Mouse (Mus musculus): ENCODE measurements around the gene Micu1. TPM values are rescaled to one million over a fixed set of nuclear protein-coding genes. Genes with fewer than 3 reads are reported as not detected.

The Micu1 gene
- total RNA-seq, 2 experiments from 2014 or later = 80.3 to 94.7 TPM

- DNase-seq = no peak
These were observed 19.3 kb downstream of the Micu1 start for GRCm38 (mm10) chr10:59721555-59721954.

GRCm38 (mm10) chr10:59724634-59725033 lies 22.4 kb downstream of the Micu1 start:
- DNase-seq = no peak

- no peak for DNase-seq
These were observed 25.0 kb downstream of the Micu1 start for GRCm38 (mm10) chr10:59727251-59727650.

- DNase-seq = no peak
These were observed 27.0 kb downstream of the Micu1 start for GRCm38 (mm10) chr10:59729261-59729660.

- no peak for DNase-seq
These were observed 27.6 kb downstream of the Micu1 start for GRCm38 (mm10) chr10:59729842-59730241.

- DNase-seq = no peak
These were observed 33.8 kb downstream of the Micu1 start for GRCm38 (mm10) chr10:59736027-59736598.

GRCm38 (mm10) chr10:59741448-59741847 lies 39.2 kb downstream of the Micu1 start:
- no peak for DNase-seq

- DNase-seq = no peak
These were observed 41.1 kb downstream of the Micu1 start for GRCm38 (mm10) chr10:59743397-59743796.

- no peak for DNase-seq
These were observed 41.7 kb downstream of the Micu1 start for GRCm38 (mm10) chr10:59743969-59744368.

GRCm38 (mm10) chr10:59747334-59747733 lies 45.1 kb downstream of the Micu1 start:
- no peak for DNase-seq

GRCm38 (mm10) chr10:59748699-59749200 lies 46.5 kb downstream of the Micu1 start:
- no peak for DNase-seq

GRCm38 (mm10) chr10:59753538-59754069 lies 51.3 kb downstream of the Micu1 start:
- no peak for DNase-seq

GRCm38 (mm10) chr10:59754104-59754503 lies 51.8 kb downstream of the Micu1 start:
- no peak for DNase-seq

- no peak for DNase-seq
These were observed 52.6 kb downstream of the Micu1 start for GRCm38 (mm10) chr10:59754901-59755300.

GRCm38 (mm10) chr10:59755681-59756080 lies 53.4 kb downstream of the Micu1 start:
- DNase-seq = no peak

GRCm38 (mm10) chr10:59756090-59756489 lies 53.8 kb downstream of the Micu1 start:
- DNase-seq = peak; percentile 16

- no peak for DNase-seq
These were observed 54.3 kb downstream of the Micu1 start for GRCm38 (mm10) chr10:59756570-59756969.

- no peak for DNase-seq
These were observed 62.5 kb downstream of the Micu1 start for GRCm38 (mm10) chr10:59764781-59765180.

- no peak for DNase-seq
These were observed 66.2 kb downstream of the Micu1 start for GRCm38 (mm10) chr10:59768369-59769079.

- DNase-seq = no peak
These were observed 69.2 kb downstream of the Micu1 start for GRCm38 (mm10) chr10:59771375-59772048.

GRCm38 (mm10) chr10:59772049-59772397 lies 69.7 kb downstream of the Micu1 start:
- DNase-seq = no peak

- no peak for DNase-seq
These were observed 71.3 kb downstream of the Micu1 start for GRCm38 (mm10) chr10:59773441-59774140.

All from gastrocnemius, postnatal 10 days (tissue).